Mouse (Mus musculus): ENCODE data around the gene 2310007B03Rik. TPM values are rescaled to one million over a fixed set of nuclear protein-coding genes. Genes with fewer than 3 reads are reported as not detected.

2310007B03Rik gene
- polyA plus RNA-seq, 1 experiment: not detected

DNA sequence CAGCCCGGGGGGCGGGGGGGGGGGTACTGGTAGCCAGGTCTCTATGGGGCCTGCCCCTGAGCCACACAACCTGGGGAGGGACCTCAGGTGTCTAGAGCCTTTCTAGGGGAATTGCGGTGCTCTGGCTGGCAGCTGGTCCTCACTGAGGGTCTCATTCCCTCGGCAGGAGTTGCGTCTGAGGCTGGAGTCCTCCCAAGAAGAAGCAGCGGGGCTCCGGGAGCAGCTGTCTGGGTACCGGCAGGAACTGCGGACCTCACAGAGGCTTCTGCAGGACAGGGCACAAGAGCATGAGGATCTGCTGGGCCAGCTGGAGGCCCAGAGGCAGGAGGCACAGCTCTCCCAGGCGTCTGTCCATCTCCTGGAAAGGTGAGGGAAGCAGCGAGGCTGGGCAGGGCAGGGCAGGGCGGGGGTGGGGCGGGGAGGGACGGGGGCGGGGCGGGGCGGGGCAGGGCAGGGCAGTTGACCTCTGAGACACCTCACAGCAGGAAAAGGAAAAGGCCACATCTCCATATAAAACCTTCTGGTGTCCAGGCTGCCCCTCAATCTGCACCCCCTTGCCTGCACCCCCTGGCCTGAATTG lies 30.1 kb upstream of the 2310007B03Rik start:
- H3K27ac ChIP-seq (ENCODE audit: control insufficient read depth, insufficient read depth, low read depth, low read length): no peak overlapping the region
- no peak overlapping the region for H3K4me3 ChIP-seq (ENCODE audit: control insufficient read depth, low read depth, low read length)

GRCm38 (mm10) chr1:93184071-93184828 lies 23.5 kb upstream of the 2310007B03Rik start:
- no peaks in the 10 kb centered on the region for H3K36me3 ChIP-seq (ENCODE audit: control insufficient read depth, insufficient read depth, low read length)
- H3K27me3 ChIP-seq (ENCODE audit: control insufficient read depth, insufficient read depth, low read length): no peaks in the 10 kb centered on the region
- TF ChIP-seq POLR2A (IDR thresholded peaks at IDR 0.05; ENCODE audit: control insufficient read depth, low read depth, low read length): no peak
- TF ChIP-seq CTCF (IDR thresholded peaks at IDR 0.05; ENCODE audit: control insufficient read depth, insufficient read depth, insufficient replicate concordance, low read depth, low read length): no peak
- no peak overlapping the region for H3K27ac ChIP-seq (ENCODE audit: control insufficient read depth, insufficient read depth, low read depth, low read length)
- H3K4me3 ChIP-seq (ENCODE audit: control insufficient read depth, low read depth, low read length): no peak overlapping the region
- H3K4me1 ChIP-seq (ENCODE audit: control insufficient read depth, insufficient read depth, low read length): no peaks in the 10 kb centered on the region

More for the DNA sequence above, 30.1 kb upstream of the 2310007B03Rik start:
- no peaks in the 10 kb centered on the region for H3K4me1 ChIP-seq (ENCODE audit: control insufficient read depth, insufficient read depth, low read length)
- no peak for TF ChIP-seq POLR2A (IDR thresholded peaks at IDR 0.05; ENCODE audit: control insufficient read depth, low read depth, low read length)
- TF ChIP-seq CTCF (IDR thresholded peaks at IDR 0.05; ENCODE audit: control insufficient read depth, insufficient read depth, insufficient replicate concordance, low read depth, low read length): no peak
- no peaks in the 10 kb centered on the region for H3K36me3 ChIP-seq (ENCODE audit: control insufficient read depth, insufficient read depth, low read length)
- no peaks in the 10 kb centered on the region for H3K27me3 ChIP-seq (ENCODE audit: control insufficient read depth, insufficient read depth, low read length)

DNA sequence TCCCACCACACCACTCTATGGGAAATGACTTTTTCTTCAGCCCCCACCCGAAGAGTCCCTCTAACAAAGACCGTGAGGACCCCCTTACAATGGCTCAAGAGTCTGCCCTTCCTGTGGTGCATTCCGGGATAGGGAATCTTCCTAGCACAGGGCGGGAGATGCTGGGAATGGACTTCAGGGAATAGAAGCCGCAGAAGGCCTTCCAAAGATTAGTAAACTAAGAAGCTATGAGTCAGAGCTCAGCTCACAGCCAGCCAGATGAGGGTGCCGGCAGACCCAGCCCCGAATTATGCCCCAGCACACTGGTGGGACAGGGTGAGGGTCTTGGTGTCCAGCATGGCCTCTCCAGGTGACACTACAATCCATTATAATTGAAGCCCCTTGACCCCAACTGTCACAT lies 21.5 kb upstream of the 2310007B03Rik start:
- H3K27ac ChIP-seq (ENCODE audit: control insufficient read depth, insufficient read depth, low read depth, low read length): no peak overlapping the region
- H3K36me3 ChIP-seq (ENCODE audit: control insufficient read depth, insufficient read depth, low read length): no peaks in the 10 kb centered on the region
- H3K4me3 ChIP-seq (ENCODE audit: control insufficient read depth, low read depth, low read length): no peak overlapping the region
- H3K4me1 ChIP-seq (ENCODE audit: control insufficient read depth, insufficient read depth, low read length): no peaks in the 10 kb centered on the region
- H3K27me3 ChIP-seq (ENCODE audit: control insufficient read depth, insufficient read depth, low read length): no peaks in the 10 kb centered on the region
- TF ChIP-seq CTCF (IDR thresholded peaks at IDR 0.05; ENCODE audit: control insufficient read depth, insufficient read depth, insufficient replicate concordance, low read depth, low read length): no peak
- no peak for TF ChIP-seq POLR2A (IDR thresholded peaks at IDR 0.05; ENCODE audit: control insufficient read depth, low read depth, low read length)

DNA sequence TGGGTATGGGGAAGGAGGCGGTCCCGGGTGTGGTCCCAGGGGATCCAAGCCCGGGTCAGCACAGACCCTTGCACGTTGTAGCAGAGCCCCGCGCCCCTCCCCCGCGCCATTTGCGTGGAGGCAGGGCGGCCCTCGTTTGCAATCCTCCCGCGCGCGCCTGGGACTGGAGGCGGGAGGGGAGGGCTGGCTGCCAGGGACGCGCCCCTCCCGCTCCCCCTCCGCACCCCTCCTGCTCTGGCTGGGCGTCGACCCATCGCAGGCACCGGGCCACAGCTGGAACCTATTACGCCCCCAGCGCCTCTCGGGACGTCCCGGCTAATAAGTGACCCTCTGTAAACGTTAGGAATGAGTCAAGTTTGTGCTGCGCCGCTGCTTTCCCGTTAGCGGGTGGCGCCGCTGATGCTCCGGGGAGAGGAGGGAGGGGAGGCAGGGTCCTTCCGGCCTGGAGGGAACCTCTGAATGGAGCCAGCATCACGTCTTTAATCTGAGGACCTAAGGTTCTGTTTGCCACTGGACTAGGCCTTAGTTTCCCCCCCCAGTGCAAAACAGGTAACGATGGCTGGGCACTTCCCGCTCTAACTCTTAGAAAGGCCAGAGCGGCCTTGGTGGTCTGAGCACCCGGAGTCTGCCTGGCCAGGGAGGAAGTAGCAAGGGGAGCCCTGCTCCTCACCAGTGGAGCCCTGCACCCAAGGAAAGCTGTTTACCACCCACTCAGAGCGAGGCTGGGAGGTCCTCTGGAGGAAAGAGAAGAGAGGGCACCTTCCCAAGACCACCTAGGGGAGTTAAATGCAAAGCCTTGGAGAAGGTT lies 16.0 kb upstream of the 2310007B03Rik start:
- Histone ChIP-seq H3K27me3 (ENCODE audit: control insufficient read depth, insufficient read depth, low read length) (no peaks in the 10 kb centered on the region), H3K4me3 (ENCODE audit: control insufficient read depth, low read depth, low read length) (0 out of 2 replicates have a peak overlapping the region, but pooled peaks have one; percentile 4), H3K4me1 (ENCODE audit: control insufficient read depth, insufficient read depth, low read length) (peaks cover 9% of the 10 kb centered on the region), H3K27ac (ENCODE audit: control insufficient read depth, insufficient read depth, low read depth, low read length) (no peak overlapping the region), H3K36me3 (ENCODE audit: control insufficient read depth, insufficient read depth, low read length) (no peaks in the 10 kb centered on the region)
- TF ChIP-seq POLR2A (IDR thresholded peaks at IDR 0.05; ENCODE audit: control insufficient read depth, low read depth, low read length) (no peak), CTCF (IDR thresholded peaks at IDR 0.05; ENCODE audit: control insufficient read depth, insufficient read depth, insufficient replicate concordance, low read depth, low read length) (no peak)

GRCm38 (mm10) chr1:93175849-93176248 lies 15.1 kb upstream of the 2310007B03Rik start:
- Histone ChIP-seq H3K4me1 (ENCODE audit: control insufficient read depth, insufficient read depth, low read length) (peaks cover 9% of the 10 kb centered on the region), H3K27me3 (ENCODE audit: control insufficient read depth, insufficient read depth, low read length) (no peaks in the 10 kb centered on the region), H3K4me3 (ENCODE audit: control insufficient read depth, low read depth, low read length) (no peak overlapping the region), H3K27ac (ENCODE audit: control insufficient read depth, insufficient read depth, low read depth, low read length) (no peak overlapping the region), H3K36me3 (ENCODE audit: control insufficient read depth, insufficient read depth, low read length) (no peaks in the 10 kb centered on the region)
- no peak for TF ChIP-seq CTCF (IDR thresholded peaks at IDR 0.05; ENCODE audit: control insufficient read depth, insufficient read depth, insufficient replicate concordance, low read depth, low read length)
- no peak for TF ChIP-seq POLR2A (IDR thresholded peaks at IDR 0.05; ENCODE audit: control insufficient read depth, low read depth, low read length)

DNA sequence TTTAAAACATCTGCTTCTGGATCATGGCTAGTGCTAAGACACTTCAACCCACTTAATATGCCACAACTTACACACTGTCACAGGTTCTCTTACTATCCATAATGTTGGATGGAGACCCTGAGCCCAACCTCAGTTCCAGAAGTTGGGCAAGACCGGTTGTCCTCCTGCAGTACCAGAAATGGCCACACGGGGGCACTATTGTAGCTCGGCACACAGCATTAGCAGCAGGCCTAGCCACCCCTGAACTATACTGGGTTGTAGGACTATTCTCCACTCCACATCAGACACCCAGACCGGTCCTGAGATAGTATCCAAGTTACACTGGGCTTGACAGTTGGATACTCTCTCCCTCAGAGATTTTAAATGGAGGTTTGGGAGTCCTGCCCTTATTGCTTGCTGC lies 13.7 kb upstream of the 2310007B03Rik start:
- Histone ChIP-seq H3K27me3 (ENCODE audit: control insufficient read depth, insufficient read depth, low read length) (no peaks in the 10 kb centered on the region), H3K4me3 (ENCODE audit: control insufficient read depth, low read depth, low read length) (no peak overlapping the region), H3K27ac (ENCODE audit: control insufficient read depth, insufficient read depth, low read depth, low read length) (no peak overlapping the region), H3K36me3 (ENCODE audit: control insufficient read depth, insufficient read depth, low read length) (no peaks in the 10 kb centered on the region), H3K4me1 (ENCODE audit: control insufficient read depth, insufficient read depth, low read length) (peaks cover 9% of the 10 kb centered on the region)
- TF ChIP-seq POLR2A (IDR thresholded peaks at IDR 0.05; ENCODE audit: control insufficient read depth, low read depth, low read length) (no peak), CTCF (IDR thresholded peaks at IDR 0.05; ENCODE audit: control insufficient read depth, insufficient read depth, insufficient replicate concordance, low read depth, low read length) (peak; percentile 100)

GRCm38 (mm10) chr1:93173665-93174064 lies 12.9 kb upstream of the 2310007B03Rik start:
- peaks cover 9% of the 10 kb centered on the region for H3K4me1 ChIP-seq (ENCODE audit: control insufficient read depth, insufficient read depth, low read length)
- TF ChIP-seq POLR2A (IDR thresholded peaks at IDR 0.05; ENCODE audit: control insufficient read depth, low read depth, low read length) (no peak), CTCF (IDR thresholded peaks at IDR 0.05; ENCODE audit: control insufficient read depth, insufficient read depth, insufficient replicate concordance, low read depth, low read length) (no peak)
- H3K36me3 ChIP-seq (ENCODE audit: control insufficient read depth, insufficient read depth, low read length): no peaks in the 10 kb centered on the region
- no peaks in the 10 kb centered on the region for H3K27me3 ChIP-seq (ENCODE audit: control insufficient read depth, insufficient read depth, low read length)
- no peak overlapping the region for H3K4me3 ChIP-seq (ENCODE audit: control insufficient read depth, low read depth, low read length)
- no peak overlapping the region for H3K27ac ChIP-seq (ENCODE audit: control insufficient read depth, insufficient read depth, low read depth, low read length)

Measured in testis, adult 2 months (tissue).